Mouse (Mus musculus) right cerebral cortex, adult 2 months (tissue): Measurements from ENCODE around the gene Rgs9.
"Not testable (repeated sequence)": the region's sequence is repeated elsewhere in the genome, so short reads cannot be mapped to it uniquely, and the experiment has no call there.

Source experiments
- DNase-seq, 2 experiments: peaks; one replicate each; pipeline ENCODE4 v3.0.0; 2021 to 2022; ENCODE audit warnings: low spot score in 2 of 2

Rgs9 gene

GRCm38 (mm10) chr11:109311885-109312605 is 14.1 kb upstream of the Rgs9 start:
- peak; percentile 78 for DNase-seq

- DNase-seq = no peak
Measured at GRCm38 (mm10) chr11:109305680-109306079, 7.8 kb upstream of the Rgs9 start.

DNA sequence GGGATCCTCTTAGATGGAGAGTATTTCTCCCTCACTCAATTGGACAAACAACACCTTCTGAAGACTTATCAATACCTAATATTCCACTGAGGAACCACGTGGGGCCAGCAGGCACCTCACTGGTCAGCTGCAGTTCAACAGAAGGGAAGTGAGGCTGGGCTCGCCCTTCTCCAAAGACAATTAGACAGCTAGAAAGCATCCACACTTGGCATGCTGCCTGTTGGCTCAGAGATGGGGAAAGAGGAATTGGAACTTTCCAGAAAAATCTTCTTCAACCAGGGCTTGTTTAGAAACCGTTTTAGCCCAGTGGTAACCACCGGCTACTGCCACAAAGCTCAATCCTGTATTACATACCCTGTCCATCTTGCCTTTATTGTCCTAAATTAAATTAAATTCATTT is 4.4 kb upstream of the Rgs9 start:
- DNase-seq = no peak

- no peak for DNase-seq
Measured at GRCm38 (mm10) chr11:109297031-109297430, 898 bp downstream of the Rgs9 start.

- no peak for DNase-seq
Measured at GRCm38 (mm10) chr11:109292056-109292455, 5.9 kb downstream of the Rgs9 start.

- DNase-seq = not testable (repeated sequence)
Measured at GRCm38 (mm10) chr11:109289378-109289777, 8.6 kb downstream of the Rgs9 start.

GRCm38 (mm10) chr11:109284811-109285210 is 13.1 kb downstream of the Rgs9 start:
- no peak for DNase-seq

GRCm38 (mm10) chr11:109278186-109278585 is 19.7 kb downstream of the Rgs9 start:
- no peak for DNase-seq

GRCm38 (mm10) chr11:109271399-109271798 is 26.5 kb downstream of the Rgs9 start:
- no peak for DNase-seq

GRCm38 (mm10) chr11:109270366-109270765 is 27.6 kb downstream of the Rgs9 start:
- no peak for DNase-seq

- no peak for DNase-seq
Measured at GRCm38 (mm10) chr11:109269662-109270341, 28.1 kb downstream of the Rgs9 start.

DNA sequence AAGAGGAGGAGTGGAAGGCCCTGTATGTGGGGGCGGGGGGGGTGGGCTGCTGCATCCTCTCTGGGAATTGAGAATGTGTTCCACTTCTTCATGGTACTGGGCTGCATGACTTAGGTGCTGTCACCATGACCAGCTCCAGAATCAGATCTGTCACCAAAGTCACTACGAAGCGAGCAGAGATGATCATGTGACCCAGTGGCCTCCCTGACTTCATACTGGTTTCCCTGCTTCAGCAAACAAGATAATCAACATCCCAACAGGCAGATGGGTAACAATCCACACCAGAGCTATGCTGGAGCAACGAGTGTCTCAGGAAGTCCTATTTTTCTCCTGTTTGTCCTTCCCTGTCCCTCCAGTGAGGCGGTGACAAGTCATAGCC is 28.7 kb downstream of the Rgs9 start:
- no peak for DNase-seq

- peak; percentile 48 to 50 for DNase-seq
Measured at GRCm38 (mm10) chr11:109266161-109266910, 31.6 kb downstream of the Rgs9 start.

DNA sequence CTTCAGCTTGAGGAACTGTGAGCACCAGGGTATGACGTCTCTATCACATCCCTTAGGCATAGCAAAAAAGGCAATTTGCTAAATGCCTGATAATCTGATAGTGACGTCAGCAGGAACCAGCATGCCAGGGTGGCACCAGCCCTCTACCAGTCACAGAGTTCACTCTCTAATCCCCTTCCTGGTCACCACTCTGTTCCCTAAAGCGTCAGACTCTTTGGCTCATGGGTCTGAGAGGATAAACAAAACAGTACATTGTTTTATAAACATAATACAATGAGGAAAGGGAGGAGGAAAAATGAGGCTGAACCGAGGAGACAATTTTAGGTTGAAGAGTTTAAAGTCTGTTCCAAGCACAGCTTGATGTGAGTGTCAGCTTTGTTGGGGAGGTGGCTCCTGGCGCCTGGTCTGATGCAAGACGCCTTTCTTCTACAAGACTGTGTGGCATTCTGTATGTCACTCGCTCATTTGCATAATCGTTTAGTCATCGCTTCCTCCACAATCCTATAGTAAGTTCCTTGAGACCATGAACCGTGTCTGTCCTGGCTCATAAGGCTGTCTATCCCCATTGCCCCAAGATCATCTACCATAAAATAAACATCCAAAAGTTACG is 33.7 kb downstream of the Rgs9 start:
- peak; percentile 37 to 47 for DNase-seq

- no peak for DNase-seq
Measured at GRCm38 (mm10) chr11:109260561-109260960, 37.4 kb downstream of the Rgs9 start.

DNA sequence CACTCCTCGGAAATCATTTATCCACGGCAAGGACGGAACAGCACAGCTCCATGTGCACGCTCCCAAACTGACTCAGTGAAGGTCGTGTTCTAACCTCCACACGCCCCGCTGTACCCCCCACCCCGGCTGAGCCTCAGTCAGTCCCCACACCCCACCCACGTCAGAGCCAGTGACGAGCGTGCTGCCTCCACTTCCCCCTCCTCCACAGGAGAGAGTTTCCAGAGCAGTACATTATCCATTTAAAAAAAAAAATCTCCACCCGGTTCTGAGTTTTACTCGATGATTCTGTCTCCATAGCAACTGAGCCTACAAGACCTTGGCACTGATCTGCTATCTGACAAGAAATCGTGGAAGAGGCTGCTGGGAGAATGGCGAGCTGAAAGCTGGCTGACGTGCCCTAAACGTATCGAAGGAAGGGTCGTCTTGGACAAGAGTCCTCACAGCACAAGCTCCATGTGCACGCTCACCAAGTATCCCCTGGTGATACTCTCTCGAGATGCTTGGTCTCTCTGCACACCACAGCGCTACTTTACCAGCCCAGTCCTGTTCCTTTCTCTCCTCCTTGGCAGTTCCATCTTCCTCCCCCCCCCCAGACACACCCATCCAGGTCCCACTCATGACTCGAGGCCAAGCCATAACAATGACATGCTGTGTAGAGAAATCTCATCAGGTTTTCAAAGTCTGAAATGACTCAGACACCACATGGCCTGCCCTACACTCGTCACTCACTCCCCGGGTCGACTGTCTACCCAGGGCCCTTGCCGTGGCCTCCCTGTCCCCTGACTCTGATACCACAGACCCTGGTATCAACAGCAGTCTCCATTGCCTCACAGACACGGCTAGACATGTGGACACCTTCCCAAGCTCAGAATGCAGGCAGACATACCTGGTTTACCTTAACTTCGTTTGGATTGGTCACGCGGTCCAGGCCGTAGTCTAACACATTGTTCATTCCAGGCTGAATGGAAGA is 38.7 kb downstream of the Rgs9 start:
- peak; percentile 57 to 69 for DNase-seq

- no peak for DNase-seq
Measured at GRCm38 (mm10) chr11:109257824-109258223, 40.1 kb downstream of the Rgs9 start.

DNA sequence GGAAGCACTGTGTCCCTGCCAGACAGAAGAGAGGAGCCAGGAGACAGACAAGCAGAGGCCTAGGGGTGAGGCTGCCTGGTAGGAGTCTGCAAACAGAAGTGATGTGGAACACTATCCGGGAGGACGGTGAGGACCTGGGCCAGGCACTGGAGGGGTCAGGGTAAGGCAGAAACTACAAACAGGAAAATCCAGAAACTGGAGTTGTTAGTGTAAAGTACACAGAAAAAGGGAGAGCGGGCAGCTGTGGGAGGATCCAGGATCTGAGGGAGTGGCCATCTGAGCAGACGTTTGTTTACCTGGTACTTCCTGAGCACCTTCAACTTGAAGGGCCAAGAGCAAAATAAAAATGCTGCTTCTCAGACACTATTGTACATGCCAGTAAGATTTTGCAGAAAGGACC is 42.9 kb downstream of the Rgs9 start:
- no peak for DNase-seq

- DNase-seq = no peak
Measured at GRCm38 (mm10) chr11:109252483-109252882, 45.4 kb downstream of the Rgs9 start.

DNA sequence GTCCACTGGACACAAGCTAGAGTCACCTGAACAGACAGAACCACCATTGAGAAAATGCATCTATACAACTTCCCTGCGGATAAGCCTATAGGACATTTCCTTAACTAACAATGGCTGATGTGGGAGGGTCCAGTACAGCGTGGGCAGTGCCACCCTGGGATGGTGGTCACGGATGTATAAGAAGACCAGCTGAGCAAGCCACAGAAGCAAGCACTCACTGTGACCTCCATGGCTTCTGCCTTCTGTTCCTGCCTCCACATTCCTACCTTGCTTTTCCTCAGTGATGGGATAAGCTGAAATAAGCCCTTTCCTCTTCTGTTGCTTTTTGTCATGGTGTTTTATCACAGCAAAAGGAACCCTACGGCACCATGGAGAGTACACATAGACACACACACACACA is 47.4 kb downstream of the Rgs9 start:
- no peak for DNase-seq

GRCm38 (mm10) chr11:109246920-109247319 is 51.0 kb downstream of the Rgs9 start:
- DNase-seq = no peak
